Mouse (Mus musculus) thymus, postnatal 36 days (tissue): ENCODE data around the gene Cmtm5.
A peak's percentile ranks its signal among the peaks of the same experiment; 100 is the strongest.

Experiments
- DNase-seq, 2 experiments: peaks; one replicate each; pipeline ENCODE4 v3.0.0; 2022; ENCODE audit warnings: mixed read lengths in 2 of 2

Cmtm5 gene

DNA sequence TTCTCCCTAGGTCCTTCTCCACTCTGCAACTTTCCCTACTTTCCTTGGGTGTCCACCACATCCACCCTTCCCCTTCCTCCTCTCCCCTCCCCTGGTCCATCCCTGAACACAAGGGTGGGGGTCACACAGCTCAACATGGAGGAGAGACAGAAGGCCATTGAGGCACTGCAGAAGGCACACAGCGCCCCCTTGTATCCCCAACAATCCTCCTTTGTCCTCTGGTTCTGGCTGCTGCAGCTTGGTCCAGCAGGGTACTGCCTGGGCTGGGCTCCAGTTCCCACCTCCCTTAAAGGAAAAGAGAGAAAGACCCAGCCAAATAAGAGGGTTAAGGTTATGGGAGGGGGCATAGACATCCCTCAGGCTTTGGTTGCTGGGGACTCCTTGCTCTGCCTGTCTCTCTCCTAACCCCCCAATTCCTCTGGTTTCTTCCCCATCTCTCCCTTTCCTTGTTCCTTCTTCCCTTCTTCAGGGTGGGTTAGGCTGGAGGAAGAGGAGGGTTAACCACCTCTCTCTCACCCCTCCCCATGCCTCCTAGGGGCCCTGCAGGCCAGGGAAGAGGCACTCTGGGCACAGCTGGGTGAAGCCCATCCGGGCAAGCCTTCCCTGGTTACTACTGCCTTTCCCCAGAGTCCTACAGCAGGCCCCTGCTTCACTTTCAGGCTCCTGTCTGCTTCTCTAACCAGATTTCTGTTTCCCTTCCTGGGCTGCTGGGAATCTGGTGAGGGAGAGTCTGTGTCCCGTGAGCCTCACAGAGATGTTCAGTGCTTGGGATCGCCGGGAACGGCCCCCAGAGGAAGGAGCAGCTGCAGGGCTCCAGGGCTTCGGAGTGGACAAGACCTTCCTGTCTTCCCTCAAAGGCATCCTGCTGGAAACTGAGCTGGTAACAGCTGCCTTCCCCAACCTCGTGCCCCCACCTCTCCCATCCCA lies at the start of gene Cmtm5:
Gene Cmtm5 (plus strand): TSS at position 358 of the 927 bp plus-strand sequence.
- no peak for DNase-seq

DNA sequence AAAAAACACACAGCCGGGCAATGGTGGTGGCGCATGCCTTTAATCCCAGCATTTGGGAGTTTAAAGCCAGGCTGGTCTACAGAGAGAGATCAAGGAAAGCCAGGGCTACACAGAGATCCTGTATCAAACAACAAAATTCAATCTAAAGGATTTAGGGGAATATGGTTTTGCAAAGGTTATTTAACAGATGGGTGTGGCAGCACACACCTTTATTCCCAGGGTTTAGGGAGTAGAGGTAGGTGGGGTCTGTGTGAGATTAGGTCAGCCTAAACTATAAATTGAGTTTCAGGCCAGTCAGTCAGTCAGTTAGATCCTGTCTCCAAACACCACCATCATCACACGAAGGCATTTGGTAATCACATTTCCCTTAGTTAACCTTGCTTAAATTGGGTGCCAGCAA lies 43.9 kb upstream of the Cmtm5 start, which contains the start of gene Pabpn1:
Gene Pabpn1 (plus strand): TSS at position 301 of the 400 bp plus-strand sequence.
- no peak for DNase-seq

DNA sequence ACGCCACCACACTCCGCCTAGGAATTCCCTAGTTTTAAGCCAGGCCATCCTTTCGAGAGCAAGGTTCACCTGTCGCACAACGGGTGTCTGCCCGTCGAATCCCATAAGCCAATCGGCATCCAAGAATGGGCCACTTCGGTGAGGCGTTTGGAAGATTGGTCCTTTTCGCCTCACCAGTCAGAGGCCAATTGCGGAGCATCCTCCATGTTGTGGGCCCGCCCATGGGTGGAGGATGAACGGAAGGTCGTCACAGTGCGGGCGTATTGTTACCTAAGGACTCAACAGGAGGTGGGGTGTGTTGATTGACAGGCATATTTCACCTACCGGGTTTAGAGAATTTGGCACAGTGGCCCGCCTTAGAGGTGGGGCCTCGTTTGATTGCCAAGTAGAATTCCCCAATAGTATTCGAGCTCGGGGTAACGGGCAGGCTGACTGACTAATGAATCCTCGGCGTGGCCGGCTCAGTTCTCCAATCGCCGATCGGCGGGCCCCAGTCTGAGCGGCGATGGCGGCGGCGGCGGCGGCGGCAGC lies 42.3 kb upstream of the Cmtm5 start:
- DNase-seq, result peak; percentile 95 to 97

DNA sequence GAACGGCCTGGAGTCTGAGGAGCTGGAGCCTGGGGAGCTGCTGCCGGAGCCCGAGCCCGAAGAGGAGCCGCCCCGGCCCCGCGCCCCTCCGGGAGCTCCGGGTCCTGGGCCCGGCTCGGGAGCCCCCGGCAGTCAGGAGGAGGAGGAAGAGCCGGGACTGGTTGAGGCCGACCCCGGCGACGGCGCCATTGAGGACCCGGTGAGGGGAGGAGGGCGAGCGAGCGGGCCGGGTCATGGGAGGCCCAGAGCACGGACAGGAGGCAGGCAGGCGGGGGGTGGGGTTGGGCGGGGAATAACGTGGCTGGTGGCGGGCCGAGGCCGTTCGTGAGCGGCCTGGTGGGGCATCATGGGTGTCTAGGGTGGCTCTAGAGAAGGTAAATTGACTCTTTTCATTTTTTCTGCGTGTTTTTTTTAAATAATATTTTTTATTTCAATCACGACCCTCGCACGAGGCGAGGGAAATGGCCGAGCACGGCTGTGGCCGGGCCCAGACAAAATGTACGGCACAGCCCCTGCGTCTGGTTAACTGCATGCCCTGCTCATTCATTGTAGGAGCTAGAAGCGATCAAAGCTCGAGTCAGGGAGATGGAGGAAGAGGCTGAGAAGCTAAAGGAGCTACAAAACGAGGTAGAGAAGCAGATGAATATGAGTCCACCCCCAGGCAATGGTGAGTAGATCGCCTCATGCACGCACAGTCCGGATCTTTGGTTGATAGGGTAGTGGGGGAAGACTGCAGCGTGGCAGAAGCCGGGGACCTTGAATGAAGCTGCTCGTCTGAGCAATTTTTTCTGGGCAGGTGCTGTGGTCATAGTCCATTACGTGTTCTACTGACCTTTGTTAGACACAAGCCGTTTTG lies 41.5 kb upstream of the Cmtm5 start:
- peak in 1 of 2 experiments; percentile 20 for DNase-seq

DNA sequence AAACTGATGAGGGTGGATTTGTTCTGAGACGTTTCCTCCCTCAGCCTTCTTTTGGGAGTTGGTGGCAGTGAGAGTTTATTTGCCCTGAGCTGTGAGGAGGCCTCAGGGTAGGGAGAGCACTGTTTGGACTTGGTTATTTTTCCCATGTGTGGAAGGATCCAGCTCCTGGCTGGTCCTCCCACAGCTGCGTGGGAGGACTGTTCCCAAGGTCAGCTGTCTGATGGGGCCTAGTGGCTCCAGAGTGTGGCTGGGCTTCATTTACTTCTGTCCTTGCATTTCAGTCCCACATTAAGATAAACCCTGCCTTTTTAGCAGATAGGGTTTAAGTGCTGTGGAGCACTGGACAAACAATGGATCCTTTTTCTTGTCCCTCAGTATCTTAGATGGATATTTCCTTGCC lies 38.6 kb upstream of the Cmtm5 start:
- DNase-seq, result no peak

DNA sequence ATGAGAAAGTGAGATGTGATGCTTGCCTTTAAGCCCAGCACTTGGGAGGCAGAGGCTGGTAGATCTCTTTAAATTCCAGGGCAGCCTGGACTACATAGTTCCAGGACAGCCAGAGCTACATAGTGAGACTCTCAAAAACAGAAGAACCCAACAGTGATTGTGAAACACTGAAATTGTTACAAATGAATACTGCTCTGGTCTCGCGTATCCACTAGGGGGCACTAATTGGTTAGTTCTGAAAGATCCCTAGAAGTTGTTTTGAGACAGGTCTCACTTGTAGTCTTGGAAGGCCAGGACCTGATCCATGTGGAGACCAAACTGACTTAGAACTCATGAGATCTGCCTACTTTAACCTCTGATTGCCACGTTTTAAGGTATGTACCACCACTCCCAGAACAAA lies 35.7 kb upstream of the Cmtm5 start:
- DNase-seq, result peak; percentile 30 to 44

DNA sequence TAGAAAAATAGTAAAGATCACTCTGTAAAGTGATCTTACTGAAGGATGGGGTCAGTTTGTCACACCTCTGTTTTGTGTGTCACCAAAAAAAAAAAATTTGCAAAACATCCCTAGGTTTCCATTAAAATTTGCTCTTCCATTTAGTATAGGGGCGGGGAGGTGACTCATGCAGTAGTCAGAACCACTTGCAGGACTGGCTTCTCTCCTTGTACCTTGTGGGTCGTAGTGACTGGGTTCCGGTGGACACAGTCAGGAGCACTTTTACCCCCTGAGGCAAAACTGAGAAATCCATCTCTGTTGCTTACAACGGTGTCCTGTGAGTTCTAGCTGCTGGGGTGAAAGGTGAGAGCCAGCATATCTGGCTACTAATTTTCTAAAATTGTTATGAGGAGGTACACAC lies 32.4 kb upstream of the Cmtm5 start:
- DNase-seq, result no peak

DNA sequence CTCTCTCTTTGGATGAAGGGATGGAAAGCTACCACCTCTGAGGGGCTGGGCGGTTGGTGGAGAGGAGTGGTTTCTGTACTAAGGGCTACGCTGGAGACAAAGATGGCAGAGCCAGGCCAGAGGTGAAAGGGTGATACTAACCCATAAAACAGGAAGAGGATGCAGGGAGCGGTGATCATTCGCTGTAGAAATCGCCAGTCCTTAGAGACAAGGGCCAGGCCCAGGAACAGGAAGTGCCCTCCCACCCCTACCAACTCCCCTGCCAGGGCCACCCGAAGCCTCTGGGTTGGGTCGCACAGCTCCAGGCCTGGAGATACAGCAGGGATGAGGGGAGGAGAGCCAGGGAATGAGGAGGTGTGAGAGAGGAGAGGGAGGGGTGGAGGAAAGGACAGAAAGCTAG lies 27.4 kb upstream of the Cmtm5 start:
- no peak for DNase-seq

DNA sequence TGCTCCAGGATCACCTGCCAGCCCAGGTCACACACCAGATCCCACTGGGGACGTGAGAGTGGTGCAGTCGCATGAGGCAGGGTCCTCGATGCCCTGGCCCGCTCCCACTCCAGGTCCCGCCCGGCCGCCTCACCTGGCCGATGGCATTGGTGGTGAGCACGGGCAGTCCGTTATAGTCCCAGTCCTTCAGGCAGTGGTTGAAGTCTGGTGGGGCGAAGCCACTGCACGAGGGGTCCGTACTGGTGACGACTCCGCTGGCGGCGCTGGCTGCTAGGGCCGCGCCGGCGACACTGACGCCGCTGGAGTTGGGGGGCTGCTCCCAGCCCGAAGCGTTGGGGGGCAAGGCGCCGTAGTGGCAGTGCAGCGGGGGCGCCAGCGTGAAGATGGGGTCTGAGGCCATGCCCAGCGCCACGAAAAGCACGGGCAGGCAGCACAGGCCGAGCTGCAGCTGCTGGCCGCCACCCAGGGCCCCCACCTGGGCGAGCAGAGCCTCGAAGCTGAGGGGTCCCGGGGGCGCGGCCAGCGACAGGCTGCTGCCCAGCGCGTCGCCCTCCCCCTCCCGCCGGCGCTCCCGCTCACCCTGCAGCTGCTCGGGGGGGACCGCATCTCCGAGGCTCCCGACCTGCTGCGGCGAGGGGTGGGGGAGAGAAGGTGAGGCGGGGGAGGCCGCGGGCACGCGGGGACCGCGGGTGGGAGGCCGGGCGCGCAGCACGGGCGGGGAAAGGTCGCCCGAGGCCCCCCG lies 23.8 kb upstream of the Cmtm5 start:
- no peak for DNase-seq

DNA sequence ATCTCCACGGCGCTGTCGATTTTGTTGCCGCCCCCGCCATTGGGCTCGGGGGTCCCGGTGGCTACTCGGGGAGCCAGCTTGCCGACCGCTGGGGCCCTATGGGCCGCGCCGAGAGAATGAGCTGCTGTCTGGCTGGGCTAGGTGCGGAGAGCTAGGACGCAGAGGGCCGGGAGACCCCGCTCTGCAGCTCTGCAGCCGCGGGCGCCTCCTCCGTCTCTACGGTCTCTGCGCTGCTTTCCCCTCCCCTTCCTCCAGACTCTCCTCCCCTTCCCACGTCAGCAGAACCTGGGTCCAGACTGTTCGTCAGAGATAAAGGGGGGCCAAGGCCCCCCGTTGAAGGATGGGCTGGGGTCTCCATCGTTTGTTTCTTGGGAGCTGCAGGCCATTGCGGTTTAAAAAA lies 23.2 kb upstream of the Cmtm5 start, which contains the start of gene Slc22a17:
Gene Slc22a17 (minus strand): TSS at position 247 of the 400 bp plus-strand sequence.
- DNase-seq, result peak; percentile 51 to 58

DNA sequence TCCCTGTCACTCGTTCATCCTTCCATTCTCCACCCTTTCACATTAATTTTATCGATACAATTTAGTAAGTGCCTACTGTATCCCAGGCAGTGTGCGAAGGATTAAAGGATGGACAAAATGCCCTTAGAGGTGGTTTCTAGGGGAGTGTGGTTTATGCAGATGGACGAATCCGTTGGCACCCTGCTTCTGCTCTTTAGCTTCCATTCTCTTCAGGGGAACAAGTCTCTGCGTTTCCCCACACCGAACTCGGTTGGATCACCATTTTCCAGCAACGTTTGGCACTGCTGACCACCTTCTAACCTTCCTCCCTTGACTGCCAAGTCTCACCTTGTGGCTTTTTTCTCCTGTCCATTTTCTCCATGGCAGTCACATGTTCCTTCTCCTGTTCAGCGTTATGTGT lies 22.7 kb upstream of the Cmtm5 start:
- DNase-seq, result no peak

DNA sequence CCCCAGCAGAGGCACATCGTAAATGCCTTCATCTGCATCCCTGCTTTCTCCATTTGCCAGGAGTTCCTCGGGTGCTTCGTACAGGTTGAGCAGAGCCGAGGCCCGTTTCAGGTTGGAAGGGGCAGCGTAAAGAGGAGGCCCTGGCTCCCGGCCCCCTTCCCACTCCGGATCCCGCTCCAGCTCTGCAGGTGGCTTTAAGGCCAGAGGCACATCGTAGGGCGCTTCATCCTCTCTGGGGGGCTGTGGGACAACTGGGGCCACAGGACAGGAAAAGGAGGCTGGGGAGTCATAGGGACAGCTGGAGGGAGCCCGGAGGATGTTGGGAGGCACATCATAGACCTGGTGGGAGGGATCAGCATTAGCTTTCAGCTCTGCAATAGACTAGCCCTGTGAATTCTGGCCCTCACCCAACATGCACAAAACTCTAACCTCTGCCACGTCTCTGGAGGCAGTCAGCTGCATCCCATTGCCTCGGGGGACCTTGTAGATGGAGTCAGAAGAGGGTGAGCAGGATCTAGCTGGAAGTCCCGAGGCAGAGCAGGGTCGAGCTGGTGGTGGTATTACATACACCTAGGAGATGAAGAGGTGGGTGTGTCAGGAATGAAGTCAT lies 15.9 kb upstream of the Cmtm5 start:
- no peak for DNase-seq

DNA sequence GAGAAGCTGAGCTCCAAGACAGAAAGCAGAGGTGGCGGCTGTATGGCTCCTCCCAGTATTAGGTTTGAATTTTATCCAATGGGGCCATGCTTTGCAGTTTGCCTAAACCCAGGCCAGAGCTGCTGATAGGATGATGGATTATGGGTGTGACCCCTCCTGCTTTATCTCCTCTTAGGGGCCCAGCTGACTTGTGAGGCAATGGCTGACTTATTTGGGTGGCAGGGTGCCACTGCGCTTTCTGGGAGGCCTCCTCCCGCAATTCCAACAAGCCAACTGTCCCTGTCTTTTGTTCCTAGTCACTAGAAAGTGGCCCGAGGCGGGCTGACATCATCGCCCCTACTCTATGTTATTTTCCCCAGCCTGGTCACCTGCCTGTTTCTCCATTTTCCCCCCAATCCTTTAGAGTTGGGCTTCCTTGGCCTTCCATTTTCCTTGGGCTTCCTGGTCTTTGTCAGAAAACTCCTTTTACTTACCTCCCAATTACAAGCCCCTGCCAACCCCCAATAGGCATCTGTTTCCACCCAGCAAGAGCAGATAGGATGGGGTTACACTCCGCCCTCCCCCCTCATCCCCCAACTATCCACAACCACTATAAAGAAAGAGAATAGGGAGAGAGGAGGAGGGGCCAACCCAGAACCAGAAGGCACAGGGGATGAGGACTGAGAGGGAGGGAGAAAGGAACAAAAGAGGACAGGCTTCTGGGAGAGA lies 11.3 kb upstream of the Cmtm5 start:
- no peak for DNase-seq

DNA sequence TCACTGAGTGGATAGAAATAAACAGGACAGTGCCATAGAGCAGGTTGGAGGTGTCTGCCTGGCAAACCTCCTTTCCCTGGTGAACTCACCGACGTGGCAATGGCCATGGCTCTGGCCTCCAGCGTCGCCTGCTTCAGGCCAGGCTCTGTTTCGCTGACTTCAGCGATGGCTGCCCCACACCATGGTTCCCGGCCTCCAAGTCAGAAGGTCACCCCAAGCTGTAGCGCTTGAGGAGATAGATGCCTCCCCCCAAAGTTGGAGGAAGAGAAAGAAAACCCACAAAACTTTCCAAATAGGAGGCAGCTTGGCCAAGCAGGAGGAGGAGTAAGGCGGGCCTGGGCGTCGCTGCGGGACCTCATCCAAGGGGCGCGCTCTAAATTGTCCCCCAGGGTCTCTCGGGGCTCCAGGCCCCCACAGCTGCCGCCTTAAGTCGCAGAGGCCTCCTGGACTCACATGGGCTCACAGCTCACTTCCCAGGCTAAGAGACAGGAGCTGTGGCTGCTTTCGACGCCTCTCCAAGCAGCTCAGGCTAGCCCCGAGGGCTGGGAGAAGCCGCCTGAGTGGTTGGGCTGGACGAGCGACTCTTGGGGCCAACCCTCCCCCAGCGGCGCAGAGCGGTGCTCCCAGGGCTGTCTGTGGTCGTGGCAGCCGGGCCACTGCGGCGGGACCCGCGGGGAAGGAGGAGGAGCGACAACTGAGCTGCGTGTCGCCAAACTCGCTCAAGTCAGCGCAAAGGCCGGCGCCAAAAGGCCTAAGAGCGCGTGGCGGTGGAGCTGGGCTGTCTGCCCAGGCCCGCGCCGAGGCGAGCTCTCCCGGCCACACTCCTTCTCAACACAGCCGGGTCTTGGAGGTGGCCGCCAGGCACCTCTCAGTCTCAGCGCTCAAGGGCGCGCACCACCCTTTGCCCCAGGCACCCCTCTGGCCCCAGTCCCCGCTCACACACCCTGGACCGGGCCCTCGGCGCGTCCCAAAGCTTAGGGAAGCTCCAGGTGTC lies 10.4 kb upstream of the Cmtm5 start, which contains the start of gene Efs:
Gene Efs (minus strand): TSS at position 778 of the 994 bp plus-strand sequence.
- DNase-seq, result no peak

DNA sequence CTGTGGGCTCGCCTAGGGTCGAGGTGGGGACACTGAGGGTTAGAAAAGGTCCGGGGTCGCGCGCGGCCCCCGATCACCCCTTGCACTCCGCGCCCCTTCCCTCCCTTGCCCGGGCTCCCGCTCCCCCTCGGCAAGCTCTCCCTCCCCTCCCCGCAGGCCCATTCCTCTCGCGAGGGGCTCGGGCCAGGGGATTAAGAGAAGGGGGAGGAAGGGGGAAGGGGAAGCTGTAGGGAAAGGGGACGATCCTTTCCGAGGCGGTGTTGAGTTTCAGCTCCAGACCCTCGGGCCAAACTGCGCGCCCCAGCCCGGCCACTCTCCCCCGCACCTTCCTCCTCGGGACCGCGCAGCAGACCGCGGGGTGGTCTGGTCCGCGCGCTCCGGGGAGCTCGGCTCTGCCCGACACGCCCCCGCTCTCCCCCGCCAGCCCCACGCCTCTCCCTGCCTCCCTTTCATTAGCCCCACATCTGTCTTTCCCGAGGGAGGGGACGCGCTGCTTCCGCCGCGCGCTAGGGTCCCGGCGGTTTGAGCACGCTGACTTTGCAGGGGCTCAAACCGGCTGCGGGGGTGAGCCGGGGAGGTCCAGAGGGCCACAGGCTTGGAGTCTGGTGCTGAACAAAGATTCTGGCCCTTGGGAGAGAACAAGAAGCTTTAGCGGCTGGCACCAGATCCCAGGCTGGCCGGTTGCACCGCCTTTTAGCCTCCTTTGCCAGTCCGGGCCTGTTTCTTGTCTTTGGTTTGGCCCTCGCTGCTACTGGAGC lies 9.5 kb upstream of the Cmtm5 start:
- no peak for DNase-seq

DNA sequence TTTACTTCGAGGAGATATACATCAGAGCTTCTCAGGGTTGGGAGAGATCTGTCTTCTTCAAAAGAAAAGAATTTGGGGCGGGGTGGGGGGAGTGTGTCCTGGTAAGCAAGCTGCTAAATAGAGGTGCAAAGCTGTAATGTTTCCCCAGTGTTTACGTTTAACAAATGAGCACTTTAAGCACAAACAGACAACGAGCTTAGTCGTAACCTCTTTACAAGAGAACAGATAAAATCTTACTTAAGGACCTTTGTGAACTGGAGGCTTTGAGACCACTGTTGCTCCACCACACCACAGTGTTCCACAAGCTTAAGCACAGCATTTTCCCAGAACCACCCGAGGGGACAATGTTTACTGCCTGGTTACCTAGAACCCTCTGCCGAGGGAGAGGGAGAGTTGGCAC lies 8.8 kb upstream of the Cmtm5 start:
- no peak for DNase-seq

DNA sequence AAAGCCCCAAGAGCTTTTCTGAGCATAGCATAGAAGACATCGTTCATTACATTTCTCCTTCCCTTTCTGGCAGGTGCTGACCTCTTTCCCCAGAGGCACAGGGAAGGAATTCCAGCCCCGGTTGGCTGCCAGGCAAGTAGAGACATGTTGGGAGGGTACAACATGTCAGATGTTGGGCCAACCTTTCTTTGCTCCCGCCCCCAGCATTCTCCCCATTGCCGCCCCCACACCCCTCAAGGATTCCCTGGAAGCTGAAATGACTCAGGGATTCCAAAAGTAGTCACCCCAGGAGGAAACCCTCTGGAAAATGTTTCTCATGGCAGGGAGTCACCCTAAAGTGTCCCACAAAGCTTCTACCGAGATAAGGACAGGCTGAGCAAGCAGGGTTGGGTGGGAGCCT lies 6.3 kb upstream of the Cmtm5 start:
- DNase-seq, result no peak

DNA sequence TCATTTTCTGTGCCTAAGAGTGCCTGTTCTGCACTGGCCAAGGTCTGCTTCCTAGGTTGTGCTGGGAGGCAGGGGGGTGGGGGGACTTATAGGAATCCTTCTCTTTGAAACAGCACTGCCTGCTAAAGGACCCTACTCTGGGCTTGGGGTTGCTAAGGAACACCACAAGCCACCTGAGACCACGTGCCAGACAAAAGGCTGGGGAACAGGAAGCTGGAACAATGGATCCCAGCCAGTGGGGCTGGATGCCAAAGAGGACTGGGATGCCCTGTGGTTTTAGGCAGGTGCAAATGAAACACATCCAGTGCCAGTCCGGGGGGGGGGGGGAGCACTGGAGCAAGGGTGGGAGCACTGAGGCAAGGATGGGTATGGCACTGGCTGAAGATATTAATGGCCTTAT lies 5.6 kb upstream of the Cmtm5 start:
- DNase-seq, result no peak

DNA sequence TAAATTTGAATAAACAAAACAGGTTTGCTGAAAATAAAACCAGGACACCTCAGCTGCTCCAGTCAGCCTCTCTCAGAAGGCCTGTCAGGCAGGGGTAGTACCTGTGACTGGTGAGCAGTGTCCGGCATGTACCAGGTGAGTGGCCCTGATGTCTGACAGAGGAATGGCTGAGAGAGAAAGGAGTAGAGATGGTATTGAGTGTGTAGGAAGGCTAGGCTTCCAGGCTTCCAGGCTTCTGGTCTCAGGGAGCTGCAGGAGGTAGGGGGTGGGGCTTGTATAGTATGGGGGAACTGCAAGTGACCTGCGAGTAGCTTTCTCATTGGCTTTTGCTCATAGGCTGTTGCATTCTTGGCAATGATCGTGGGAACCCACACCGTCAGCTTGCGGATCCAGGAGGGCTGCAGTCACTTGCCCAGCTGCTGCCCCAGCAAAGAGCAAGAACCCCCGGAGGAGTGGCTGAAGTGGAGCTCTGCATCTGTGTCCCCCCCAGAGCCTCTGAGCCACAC lies 3.4 kb upstream of the Cmtm5 start, which contains the start of gene Il25:
Gene Il25 (plus strand): TSS at position 51 of the 506 bp plus-strand sequence.
- no peak for DNase-seq
